Mouse (Mus musculus): ENCODE data around the gene Prkg1. TPM values are rescaled to one million over a fixed set of nuclear protein-coding genes. Genes with fewer than 3 reads are reported as not detected.

The Prkg1 gene
- total RNA-seq, 4 experiments from 2014 or later, result 20.0 to 24.2 (median 21.2) TPM

GRCm38 (mm10) chr19:31746635-31747034 lies 18.2 kb downstream of the Prkg1 start:
- peak in 1 of 2 experiments; percentile 16 for DNase-seq (ENCODE audit: low spot score in 2 of 2)

- DNase-seq (ENCODE audit: low spot score in 2 of 2), result no peak
Measured at GRCm38 (mm10) chr19:31743241-31744045, 21.4 kb downstream of the Prkg1 start.

- no peak for DNase-seq (ENCODE audit: low spot score in 2 of 2)
Measured at GRCm38 (mm10) chr19:31714900-31715299, 49.9 kb downstream of the Prkg1 start.

- no peak for DNase-seq (ENCODE audit: low spot score in 2 of 2)
Measured at GRCm38 (mm10) chr19:31714418-31714817, 50.4 kb downstream of the Prkg1 start.

GRCm38 (mm10) chr19:31713321-31713720 lies 51.5 kb downstream of the Prkg1 start:
- no peak for DNase-seq (ENCODE audit: low spot score in 2 of 2)

GRCm38 (mm10) chr19:31710336-31710735 lies 54.5 kb downstream of the Prkg1 start:
- DNase-seq (ENCODE audit: low spot score in 2 of 2), result no peak

GRCm38 (mm10) chr19:31703991-31704390 lies 60.8 kb downstream of the Prkg1 start:
- no peak for DNase-seq (ENCODE audit: low spot score in 2 of 2)

- no peak for DNase-seq (ENCODE audit: low spot score in 2 of 2)
Measured at GRCm38 (mm10) chr19:31698916-31699315, 65.9 kb downstream of the Prkg1 start.

- no peak for DNase-seq (ENCODE audit: low spot score in 2 of 2)
Measured at GRCm38 (mm10) chr19:31680821-31681220, 84.0 kb downstream of the Prkg1 start.

GRCm38 (mm10) chr19:31678324-31678723 lies 86.5 kb downstream of the Prkg1 start:
- DNase-seq (ENCODE audit: low spot score in 2 of 2), result no peak

- DNase-seq (ENCODE audit: low spot score in 2 of 2), result no peak
Measured at GRCm38 (mm10) chr19:31671726-31672125, 93.1 kb downstream of the Prkg1 start.

GRCm38 (mm10) chr19:31665007-31665406 lies 99.8 kb downstream of the Prkg1 start:
- DNase-seq (ENCODE audit: low spot score in 2 of 2), result peak; percentile 9 to 12

- peak; percentile 43 to 68 for DNase-seq (ENCODE audit: low spot score in 2 of 2)
Measured at GRCm38 (mm10) chr19:31664159-31664991, 100.5 kb downstream of the Prkg1 start.

GRCm38 (mm10) chr19:31663437-31664158 lies 101.2 kb downstream of the Prkg1 start:
- peak; percentile 17 to 19 for DNase-seq (ENCODE audit: low spot score in 2 of 2)

GRCm38 (mm10) chr19:31662802-31663201 lies 102.0 kb downstream of the Prkg1 start:
- peak; percentile 21 to 37 for DNase-seq (ENCODE audit: low spot score in 2 of 2)

GRCm38 (mm10) chr19:31658751-31659397 lies 106.0 kb downstream of the Prkg1 start:
- no peak for DNase-seq (ENCODE audit: low spot score in 2 of 2)

- no peak for DNase-seq (ENCODE audit: low spot score in 2 of 2)
Measured at GRCm38 (mm10) chr19:31656256-31656655, 108.6 kb downstream of the Prkg1 start.

- no peak for DNase-seq (ENCODE audit: low spot score in 2 of 2)
Measured at GRCm38 (mm10) chr19:31655826-31656225, 109.0 kb downstream of the Prkg1 start.

GRCm38 (mm10) chr19:31654022-31654421 lies 110.8 kb downstream of the Prkg1 start:
- DNase-seq (ENCODE audit: low spot score in 2 of 2), result no peak

- DNase-seq (ENCODE audit: low spot score in 2 of 2), result no peak
Measured at GRCm38 (mm10) chr19:31650452-31650851, 114.4 kb downstream of the Prkg1 start.

- DNase-seq (ENCODE audit: low spot score in 2 of 2), result no peak
Measured at GRCm38 (mm10) chr19:31647492-31647891, 117.3 kb downstream of the Prkg1 start.
